Mouse (Mus musculus) midbrain, postnatal 0 days (tissue): ENCODE measurements around the gene Lbx1. TPM values are rescaled to one million over a fixed set of nuclear protein-coding genes. Genes with fewer than 3 reads are reported as not detected.

Source experiments
- ATAC-seq: fragments of 200-750 bp; cut with Nextera tagmentation; 2 replicates; pipeline ENCODE4 v1.8.0; 2017; ENCODE audit warnings: moderate number of reproducible peaks, mild to moderate bottlenecking, moderate TSS enrichment, moderate library complexity; ENCODE audit not compliant: low FRiP score
- DNase-seq: peaks from one replicate; pipeline ENCODE4 v3.0.0-alpha.2; 2015; ENCODE audit warnings: low spot score
- H3K27ac ChIP-seq: fragments of 300-500 bp; sonication (generic); 2 replicates; pipeline ENCODE4 v1.5.1; 2014; ENCODE audit warnings: low read depth, mild to moderate bottlenecking, low read length, mixed read lengths
- H3K27me3 ChIP-seq: fragments of 300-500 bp; sonication (generic); 2 replicates; pipeline ENCODE4 v1.6.1; 2014; ENCODE audit warnings: low read length, control low read depth, mixed read lengths; ENCODE audit not compliant: insufficient read depth
- H3K36me3 ChIP-seq: fragments of 300-500 bp; sonication (generic); 2 replicates; pipeline ENCODE4 v1.6.1; 2014; ENCODE audit warnings: low read length, control low read depth, mixed read lengths; ENCODE audit not compliant: insufficient read depth
- H3K4me1 ChIP-seq: fragments of 300-500 bp; sonication (generic); 2 replicates; pipeline ENCODE4 v1.6.1; 2014; ENCODE audit warnings: mild to moderate bottlenecking, control low read depth, antibody characterized with exemption, low read length, mixed read lengths; ENCODE audit not compliant: insufficient read depth
- H3K4me2 ChIP-seq: fragments of 300-500 bp; sonication (generic); 2 replicates; pipeline ENCODE4 v1.6.1; 2014; ENCODE audit warnings: low read depth, mild to moderate bottlenecking, low read length, mixed read lengths; ENCODE audit not compliant: poor library complexity, severe bottlenecking
- H3K4me3 ChIP-seq: fragments of 300-500 bp; sonication (generic); 2 replicates; pipeline ENCODE4 v1.5.1; 2014; ENCODE audit warnings: low read depth, mild to moderate bottlenecking, low read length, moderate library complexity
- H3K9ac ChIP-seq: fragments of 300-500 bp; sonication (generic); replicated peaks from 2 replicates; pipeline ENCODE4 v1.6.1; 2014; ENCODE audit warnings: mild to moderate bottlenecking, low read length, moderate library complexity, mixed read lengths; ENCODE audit not compliant: poor library complexity, severe bottlenecking
- H3K9me3 ChIP-seq: fragments of 300-500 bp; sonication (generic); 2 replicates; pipeline ENCODE4 v1.6.1; 2016; ENCODE audit warnings: low read length, control low read depth
- CTCF ChIP-seq: IDR thresholded peaks from 2 replicates; pipeline ENCODE4 v1.5.1; 2016; ENCODE audit warnings: antibody characterized with exemption, mild to moderate bottlenecking
- WGBS: fragments of 180-500 bp; shearing (Covaris S2); extraction: QIAGEN DNeasy Blood & Tissue Kit; methylation state at CpG from one replicate; pipeline ENCODE4 v1.1.7; 2014; 5-methylcytosine and 5-hydroxymethylcytosine counted together
- polyA plus RNA-seq: library from polyadenylated mRNA; unstranded; fragments of >200 nt; fragmentation: Nextera tagmentation; extraction: Ambion mirVana; gene quantifications from 2 replicates; pipeline ENCODE4 v1.2.1, GENCODE M21; 2015
- total RNA-seq: library from RNA; depleted of rRNA; stranded (reverse); fragments of >200 nt; gene quantifications from 2 replicates; pipeline ENCODE4 v1.2.3, GENCODE M21; 2014; rRNA removed

The Lbx1 gene
- total and polyA plus RNA-seq, 2 experiments from 2014 or later, result 0.10 to 2.1 TPM

GRCm38 (mm10) chr19:45207153-45207552 lies 28.5 kb downstream of the Lbx1 start:
- Histone ChIP-seq H3K27me3 (peaks cover 14% of the 10 kb centered on the region; the same call in 1 of the 2 replicates), H3K4me1 (no peaks in the 10 kb centered on the region), H3K36me3 (no peaks in the 10 kb centered on the region), H3K27ac (no peak overlapping the region), H3K4me2 (no peak overlapping the region), H3K9me3 (no peaks in the 10 kb centered on the region), H3K9ac (no peak overlapping the region), H3K4me3 (no peak overlapping the region)
- DNase-seq, result no peak
- ATAC-seq, result no peak
- WGBS, result 93% methylated on average over 15 of the region's 15 CpGs
- no peak for TF ChIP-seq CTCF

DNA sequence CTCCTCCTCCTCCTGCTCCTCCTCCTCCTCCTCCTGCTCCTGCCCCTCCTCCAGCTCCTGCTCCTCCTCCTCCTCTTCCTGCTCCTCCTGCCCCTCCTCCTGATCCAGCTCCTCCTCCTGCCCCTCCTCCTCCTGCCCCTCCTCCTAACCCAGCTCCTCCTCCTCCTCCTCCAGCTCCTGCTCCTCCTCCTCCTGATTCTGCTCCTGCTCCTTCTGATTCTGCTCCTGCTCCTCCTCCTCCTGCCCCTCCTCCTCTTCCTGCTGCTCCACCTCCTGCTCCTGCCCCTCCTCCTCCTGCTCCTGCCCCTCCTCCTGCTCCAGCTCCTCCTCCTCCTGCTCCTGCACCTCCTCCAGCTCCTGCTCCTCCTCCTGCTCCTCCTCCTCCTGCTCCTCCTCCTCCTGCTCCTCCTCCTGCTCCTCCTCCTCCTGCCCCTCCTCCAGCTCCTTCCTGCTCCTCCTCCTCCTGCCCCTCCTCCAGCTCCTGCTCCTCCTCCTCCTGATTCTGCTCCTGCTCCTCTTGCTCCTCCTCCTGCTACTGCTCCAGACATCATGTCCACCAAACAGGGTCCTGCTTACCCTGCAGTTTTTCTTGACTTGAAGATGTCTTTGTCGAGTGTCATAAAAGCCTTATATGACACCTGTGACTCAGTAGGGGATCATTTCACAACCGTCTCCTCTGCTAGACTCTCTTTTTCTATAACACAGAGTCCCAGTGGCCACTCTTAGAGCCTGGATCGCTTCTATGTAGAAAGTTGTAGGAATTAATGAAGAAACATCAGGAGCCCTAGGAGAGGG lies 30.1 kb downstream of the Lbx1 start:
- Histone ChIP-seq H3K27ac (no peak overlapping the region), H3K4me1 (no peaks in the 10 kb centered on the region), H3K4me3 (no peak overlapping the region), H3K36me3 (no peaks in the 10 kb centered on the region), H3K9ac (no peak overlapping the region), H3K27me3 (peaks cover 14% of the 10 kb centered on the region; the same call in 1 of the 2 replicates), H3K4me2 (no peak overlapping the region), H3K9me3 (no peaks in the 10 kb centered on the region)
- no peak for DNase-seq
- ATAC-seq, result no peak
- WGBS, result 72% methylated on average over 3 of the region's 3 CpGs
- TF ChIP-seq CTCF, result no peak

DNA sequence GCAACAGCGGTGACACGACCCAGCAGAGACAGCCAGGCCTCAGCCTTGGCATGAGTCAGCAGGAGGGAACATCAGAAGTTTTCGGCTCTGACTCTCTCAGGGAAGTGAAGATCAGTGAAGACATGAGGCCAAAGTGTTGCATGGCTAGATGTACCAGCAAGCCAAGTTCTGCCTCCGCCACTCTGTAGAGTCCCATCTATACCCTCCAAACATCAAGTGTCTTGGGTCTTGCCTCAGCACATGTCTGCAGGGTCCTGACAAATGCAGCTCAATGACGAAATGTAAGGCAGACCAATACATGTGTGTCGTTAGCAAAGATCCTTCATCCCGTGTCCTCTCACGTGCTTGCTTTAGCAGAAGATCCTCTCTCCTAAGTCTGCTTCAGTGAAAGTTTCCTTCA lies 38.6 kb downstream of the Lbx1 start:
- Histone ChIP-seq H3K4me3 (no peak overlapping the region), H3K9ac (no peak overlapping the region), H3K27ac (no peak overlapping the region), H3K4me2 (no peak overlapping the region), H3K9me3 (no peaks in the 10 kb centered on the region), H3K36me3 (no peaks in the 10 kb centered on the region), H3K27me3 (no peaks in the 10 kb centered on the region), H3K4me1 (no peaks in the 10 kb centered on the region)
- DNase-seq, result no peak
- WGBS, result 93% methylated on average over 8 of the region's 8 CpGs
- no peak for ATAC-seq
- no peak for TF ChIP-seq CTCF

DNA sequence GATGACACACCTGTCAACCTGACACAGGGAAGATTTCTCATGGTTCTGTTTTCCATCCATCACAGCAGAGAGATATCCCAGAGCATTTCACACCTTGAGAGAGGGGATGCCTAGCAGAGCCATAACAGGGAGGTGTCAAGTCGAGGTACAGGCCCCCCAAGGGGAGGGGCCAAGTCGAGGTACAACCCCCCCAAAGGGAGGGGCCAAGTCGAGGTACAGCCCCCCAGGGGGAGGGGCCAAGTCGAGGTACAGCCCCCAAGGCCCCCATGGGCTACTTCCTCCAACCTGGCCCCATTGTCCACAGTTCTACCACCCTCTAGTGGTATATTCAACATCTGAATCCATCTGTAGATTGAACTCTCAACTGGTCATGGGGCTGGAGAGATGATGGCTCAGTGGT lies 41.0 kb downstream of the Lbx1 start:
- no peaks in the 10 kb centered on the region for H3K9me3 ChIP-seq
- no peak overlapping the region for H3K27ac ChIP-seq
- H3K9ac ChIP-seq, result no peak overlapping the region
- H3K4me2 ChIP-seq, result no peak overlapping the region
- no peaks in the 10 kb centered on the region for H3K27me3 ChIP-seq
- no peak for TF ChIP-seq CTCF
- no peaks in the 10 kb centered on the region for H3K4me1 ChIP-seq
- no peak for DNase-seq
- no peak for ATAC-seq
- 43% methylated on average over 4 of the region's 4 CpGs for WGBS
- no peak overlapping the region for H3K4me3 ChIP-seq
- no peaks in the 10 kb centered on the region for H3K36me3 ChIP-seq

Other genes starting within 250 kb of the Lbx1 start
- 63.2 and 74.8 TPM in 2 replicates for gene Sema4g, start 246.7 kb downstream of the Lbx1 start, total RNA-seq
- gene Sema4g, start 246.7 kb downstream of the Lbx1 start, polyA plus RNA-seq, result 17.5 and 18.7 TPM in 2 replicates
- gene Twnk, start 230.1 kb downstream of the Lbx1 start, total RNA-seq, result 6.1 and 6.4 TPM in 2 replicates
- gene Twnk, start 230.1 kb downstream of the Lbx1 start, polyA plus RNA-seq, result 6.8 and 7.1 TPM in 2 replicates
- 55.7 and 87.6 TPM in 2 replicates for gene Mrpl43, start 229.4 kb downstream of the Lbx1 start, total RNA-seq
- 98.8 and 105 TPM in 2 replicates for gene Mrpl43, start 229.4 kb downstream of the Lbx1 start, polyA plus RNA-seq
- gene Lzts2, start 221.4 kb downstream of the Lbx1 start, total RNA-seq, result 32.8 and 40.4 TPM in 2 replicates
- gene Lzts2, start 221.4 kb downstream of the Lbx1 start, polyA plus RNA-seq, result 12.9 TPM in 2 replicates
- gene Pdzd7, start 190.1 kb downstream of the Lbx1 start, total RNA-seq, result 5.9 and 7.2 TPM in 2 replicates
- gene Pdzd7, start 190.1 kb downstream of the Lbx1 start, polyA plus RNA-seq, result 2.9 and 3.4 TPM in 2 replicates
- gene Sfxn3, start 188.3 kb downstream of the Lbx1 start, total RNA-seq, result 72.2 and 85.8 TPM in 2 replicates
- gene Sfxn3, start 188.3 kb downstream of the Lbx1 start, polyA plus RNA-seq, result 101 and 102 TPM in 2 replicates
- 0.94 and 2.2 TPM in 2 replicates for gene Kazald1, start 160.6 kb downstream of the Lbx1 start, total RNA-seq
- 2.2 and 2.3 TPM in 2 replicates for gene Kazald1, start 160.6 kb downstream of the Lbx1 start, polyA plus RNA-seq
- gene Tlx1, start 85.1 kb downstream of the Lbx1 start, total RNA-seq, result not detected in 2 replicates
- gene Tlx1, start 85.1 kb downstream of the Lbx1 start, polyA plus RNA-seq, result not detected in 2 replicates
- gene Btrc, start 127.9 kb upstream of the Lbx1 start, total RNA-seq, result 60.1 and 66.6 TPM in 2 replicates
- 51.4 and 52.8 TPM in 2 replicates for gene Btrc, start 127.9 kb upstream of the Lbx1 start, polyA plus RNA-seq